Mouse (Mus musculus) MEL (cell line): ENCODE measurements around the gene Agbl3. TPM values are rescaled to one million over a fixed set of nuclear protein-coding genes. Genes with fewer than 3 reads are reported as not detected.

Experiments
- DNase-seq: peaks from one replicate; pipeline ENCODE4 v3.0.0; 2011; ENCODE audit warnings: low read depth, low spot score
- H3K27ac ChIP-seq: 2 replicates; pipeline ENCODE4 v1.5.1; 2012; ENCODE audit warnings: low read depth, mild to moderate bottlenecking, control low read depth, low read length, moderate library complexity; ENCODE audit not compliant: control insufficient read depth
- H3K27me3 ChIP-seq, 2 experiments: fragments of 150-350 bp in 1 of 2; sonication (generic) in 1 of 2; 2 replicates each; pipeline ENCODE4 v1.6.1; 2012; ENCODE audit warnings: low read length in 2 of 2, mild to moderate bottlenecking in 2 of 2, improper control_type of control experiment in 1 of 2, moderate library complexity in 1 of 2; ENCODE audit not compliant: insufficient read depth in 2 of 2, control insufficient read depth in 1 of 2
- H3K36me3 ChIP-seq, 2 experiments: 2 replicates each; pipeline ENCODE4 v1.6.1; 2012 to 2014; ENCODE audit warnings: low read length in 2 of 2, improper control_type of control experiment in 1 of 2, inconsistent platforms in 1 of 2, mild to moderate bottlenecking in 1 of 2; ENCODE audit not compliant: insufficient read depth in 2 of 2, control insufficient read depth in 1 of 2
- H3K4me1 ChIP-seq, 2 experiments: fragments of 150-350 bp in 1 of 2; sonication (generic) in 1 of 2; 2 replicates each; pipeline ENCODE4 v1.6.1; 2012; ENCODE audit warnings: low read length in 2 of 2, improper control_type of control experiment in 1 of 2, mild to moderate bottlenecking in 1 of 2; ENCODE audit not compliant: insufficient read depth in 2 of 2, control insufficient read depth in 1 of 2
- H3K4me3 ChIP-seq, 2 experiments: fragments of 150-350 bp in 1 of 2; sonication (generic) in 1 of 2; 2 replicates each; pipeline ENCODE4 v1.5.1; 2012; ENCODE audit warnings: low read depth in 2 of 2, low read length in 2 of 2, mild to moderate bottlenecking in 2 of 2, moderate library complexity in 2 of 2, control low read depth in 1 of 2, improper control_type of control experiment in 1 of 2; ENCODE audit not compliant: control insufficient read depth in 1 of 2, insufficient read depth in 1 of 2
- H3K79me2 ChIP-seq: 2 replicates; pipeline ENCODE4 v1.6.1; 2012; ENCODE audit warnings: mild to moderate bottlenecking, low read length, moderate library complexity; ENCODE audit not compliant: control insufficient read depth, poor library complexity, insufficient read depth
- H3K9ac ChIP-seq: 2 replicates; pipeline ENCODE4 v1.6.1; 2012; ENCODE audit warnings: low read depth, mild to moderate bottlenecking, control low read depth, low read length, moderate library complexity; ENCODE audit not compliant: control insufficient read depth, poor library complexity, severe bottlenecking
- H3K9me3 ChIP-seq: fragments of 150-350 bp; sonication (generic); replicated peaks from 2 replicates; pipeline ENCODE4 v1.6.1; 2012; ENCODE audit warnings: mild to moderate bottlenecking, low read length, improper control_type of control experiment, moderate library complexity; ENCODE audit not compliant: insufficient read depth
- BHLHE40 ChIP-seq: IDR thresholded peaks from 2 replicates; pipeline ENCODE4 v1.6.1; 2012; ENCODE audit warnings: low read depth, mild to moderate bottlenecking, inconsistent platforms, low read length, improper control_type of control experiment, borderline replicate concordance
- CHD1 ChIP-seq: IDR thresholded peaks from 2 replicates; pipeline ENCODE4 v1.6.1; 2012; ENCODE audit warnings: low read depth, mild to moderate bottlenecking, inconsistent platforms, low read length, improper control_type of control experiment
- CHD2 ChIP-seq: IDR thresholded peaks from 2 replicates; pipeline ENCODE4 v1.6.1; 2011; ENCODE audit warnings: low read length, improper control_type of control experiment
- E2F4 ChIP-seq: IDR thresholded peaks from 2 replicates; pipeline ENCODE4 v1.6.1; 2011; ENCODE audit warnings: low read depth, low read length, improper control_type of control experiment, borderline replicate concordance
- EP300 ChIP-seq, 2 experiments: IDR thresholded peaks; 2 replicates each; pipeline ENCODE4 v1.6.1; 2011; ENCODE audit warnings: improper control_type of control experiment in 2 of 2, low read length in 2 of 2, low read depth in 1 of 2, mild to moderate bottlenecking in 1 of 2
- ETS1 ChIP-seq: IDR thresholded peaks from 2 replicates; pipeline ENCODE4 v1.6.1; 2012; ENCODE audit warnings: low read depth, mild to moderate bottlenecking, inconsistent platforms, low read length, improper control_type of control experiment, moderate library complexity
- GATA1 ChIP-seq: IDR thresholded peaks from 2 replicates; pipeline ENCODE4 v1.6.1; 2011; ENCODE audit warnings: low read depth, low read length, improper control_type of control experiment
- HCFC1 ChIP-seq: IDR thresholded peaks from 2 replicates; pipeline ENCODE4 v1.6.1; 2012; ENCODE audit warnings: low read depth, mild to moderate bottlenecking, inconsistent platforms, low read length, improper control_type of control experiment, moderate library complexity
- JUND ChIP-seq: IDR thresholded peaks from 2 replicates; pipeline ENCODE4 v1.6.1; 2011; ENCODE audit warnings: low read depth, mild to moderate bottlenecking, improper control_type of control experiment, low read length
- KAT2A ChIP-seq: conservative IDR thresholded peaks from 2 replicates; pipeline ENCODE4 v1.6.1; 2012; ENCODE audit warnings: low read depth, low read length, improper control_type of control experiment, inconsistent platforms
- MAFK ChIP-seq: IDR thresholded peaks from 2 replicates; pipeline ENCODE4 v1.6.1; 2011; ENCODE audit warnings: low read depth, mild to moderate bottlenecking, low read length, improper control_type of control experiment, borderline replicate concordance
- MAX ChIP-seq: IDR thresholded peaks from 2 replicates; pipeline ENCODE4 v1.6.1; 2011; ENCODE audit warnings: low read length, improper control_type of control experiment
- MAZ ChIP-seq: IDR thresholded peaks from 2 replicates; pipeline ENCODE4 v1.6.1; 2012; ENCODE audit warnings: low read depth, mild to moderate bottlenecking, inconsistent platforms, low read length, improper control_type of control experiment
- MEF2A ChIP-seq: IDR thresholded peaks from 2 replicates; pipeline ENCODE4 v1.6.1; 2014; ENCODE audit warnings: low read depth, mild to moderate bottlenecking, inconsistent platforms, low read length, improper control_type of control experiment; ENCODE audit not compliant: poor library complexity, insufficient replicate concordance, severe bottlenecking; ENCODE audit errors: extremely low read depth
- MYB ChIP-seq: IDR thresholded peaks from 2 replicates; pipeline ENCODE4 v1.6.1; 2011; ENCODE audit warnings: mild to moderate bottlenecking, low read depth, low read length, improper control_type of control experiment
- MYC ChIP-seq: IDR thresholded peaks from 2 replicates; pipeline ENCODE4 v1.6.1; 2011; ENCODE audit warnings: low read depth, mild to moderate bottlenecking, low read length, improper control_type of control experiment, moderate library complexity
- NELFE ChIP-seq: IDR thresholded peaks from 2 replicates; pipeline ENCODE4 v1.6.1; 2011; ENCODE audit warnings: low read depth, low read length, improper control_type of control experiment
- POLR2A ChIP-seq, 2 experiments: IDR thresholded peaks; 2 replicates each; pipeline ENCODE4 v1.6.1; 2011 to 2012; ENCODE audit warnings: low read length in 2 of 2, mild to moderate bottlenecking in 2 of 2, control low read depth in 1 of 2, improper control_type of control experiment in 1 of 2, low read depth in 1 of 2, moderate library complexity in 1 of 2; ENCODE audit not compliant: control insufficient read depth in 1 of 2, insufficient read depth in 1 of 2, poor library complexity in 1 of 2
- RAD21 ChIP-seq: IDR thresholded peaks from 2 replicates; pipeline ENCODE4 v1.6.1; 2011; ENCODE audit warnings: mild to moderate bottlenecking, low read depth, low read length, improper control_type of control experiment
- RCOR1 ChIP-seq: IDR thresholded peaks from 2 replicates; pipeline ENCODE4 v1.6.1; 2012; ENCODE audit warnings: low read depth, mild to moderate bottlenecking, inconsistent platforms, low read length, improper control_type of control experiment
- SIN3A ChIP-seq: IDR thresholded peaks from 2 replicates; pipeline ENCODE4 v1.6.1; 2012; ENCODE audit warnings: low read length, improper control_type of control experiment, inconsistent platforms
- TBP ChIP-seq: IDR thresholded peaks from 2 replicates; pipeline ENCODE4 v1.8.0; 2011; ENCODE audit warnings: low read depth, low read length, improper control_type of control experiment
- TCF12 ChIP-seq: IDR thresholded peaks from 2 replicates; pipeline ENCODE4 v1.6.1; 2014; ENCODE audit warnings: low read depth, mild to moderate bottlenecking, inconsistent platforms, low read length, improper control_type of control experiment, moderate library complexity
- UBTF ChIP-seq: IDR thresholded peaks from 2 replicates; pipeline ENCODE4 v1.6.1; 2012; ENCODE audit warnings: low read depth, mild to moderate bottlenecking, inconsistent platforms, low read length, improper control_type of control experiment, moderate library complexity, borderline replicate concordance; ENCODE audit not compliant: insufficient read depth
- USF1 ChIP-seq: IDR thresholded peaks from 2 replicates; pipeline ENCODE4 v1.6.1; 2014; ENCODE audit warnings: low read depth, mild to moderate bottlenecking, inconsistent platforms, low read length, improper control_type of control experiment, moderate library complexity
- USF2 ChIP-seq, 2 experiments: IDR thresholded peaks; 2 replicates each; pipeline ENCODE4 v1.6.1; 2011 to 2012; ENCODE audit warnings: improper control_type of control experiment in 2 of 2, low read length in 2 of 2, borderline replicate concordance in 1 of 2, inconsistent platforms in 1 of 2, low read depth in 1 of 2, mild to moderate bottlenecking in 1 of 2; ENCODE audit not compliant: insufficient read depth in 1 of 2
- ZMIZ1 ChIP-seq: IDR thresholded peaks from 2 replicates; pipeline ENCODE4 v1.6.1; 2012; ENCODE audit warnings: low read depth, mild to moderate bottlenecking, inconsistent platforms, low read length, improper control_type of control experiment, moderate library complexity
- ZNF384 ChIP-seq: IDR thresholded peaks from 2 replicates; pipeline ENCODE4 v1.6.1; 2012; ENCODE audit warnings: low read depth, mild to moderate bottlenecking, inconsistent platforms, low read length, improper control_type of control experiment
- polyA plus RNA-seq, 2 experiments: library from polyadenylated mRNA; stranded (reverse) in 1 of 2; unstranded in 1 of 2; fragments of >175 nt in 1 of 2; fragments of >200 nt in 1 of 2; gene quantifications; 2 replicates each; pipeline versions ENCODE4 v1.2.1 to v1.2.4; 2012; ENCODE audit warnings: low replicate concordance in 2 of 2, low read depth in 1 of 2; ENCODE audit not compliant: insufficient read length in 2 of 2, insufficient read depth in 1 of 2, missing spikeins in 1 of 2
- total RNA-seq: library from RNA; depleted of rRNA; stranded (reverse); fragments of 300-350 nt; gene quantifications from 2 replicates; pipeline ENCODE4 v1.2.3, GENCODE M21; 2012

The Agbl3 gene
- total and polyA plus RNA-seq, 3 experiments, result 1.3 TPM; not detected in 2

- no peak for TF ChIP-seq MAFK
- no peak for TF ChIP-seq RAD21
- TF ChIP-seq MEF2A, result no peak
- TF ChIP-seq CHD2, result no peak
- TF ChIP-seq USF2 (IDR thresholded peaks at IDR 0.05; ENCODE audit: borderline replicate concordance in 1 of 2, insufficient read depth in 1 of 2, low read depth in 1 of 2, low read length in 2 of 2), result no peak
- TF ChIP-seq POLR2A (IDR thresholded peaks at IDR 0.05; ENCODE audit: control insufficient read depth in 1 of 2, insufficient read depth in 1 of 2, low read depth in 1 of 2, low read length in 2 of 2, poor library complexity in 1 of 2), result peak in 1 of 2 experiments; percentile 58; a peak in 1 of 4 replicates
- 0 out of 2 replicates have a peak, but pooled peaks have one; percentile 49 for TF ChIP-seq MAZ
- TF ChIP-seq NELFE, result peak; percentile 15
- 0 out of 2 replicates have a peak, but pooled peaks have one; percentile 41 for TF ChIP-seq BHLHE40
- TF ChIP-seq E2F4, result no peak
- TF ChIP-seq KAT2A, result no peak
- no peak for TF ChIP-seq ZNF384
- peak; percentile 53; the same call in 1 of the 2 replicates for TF ChIP-seq ZMIZ1
- TF ChIP-seq MYB, result no peak
- no peak for TF ChIP-seq JUND
- peak; percentile 71 for TF ChIP-seq ETS1
- TF ChIP-seq CHD1, result no peak
These were observed 96.0 kb downstream of the Agbl3 start (continued) for GRCm38 (mm10) chr6:34875966-34876834.

- Histone ChIP-seq H3K4me1 (peaks cover 5 to 41% of the 10 kb centered on the region in 2 experiments; a peak in 3 of 4 replicates), H3K79me2 (peaks cover 13% of the 10 kb centered on the region), H3K36me3 (peaks cover 0 to 15% of the 10 kb centered on the region in 2 experiments; a peak in 2 of 4 replicates), H3K27me3 (no peaks in the 10 kb centered on the region), H3K27ac (peak overlapping the region; percentile 98), H3K9me3 (no peaks in the 10 kb centered on the region), H3K4me3 (peak overlapping the region; percentile 70 to 80), H3K9ac (peak overlapping the region; percentile 92)
- DNase-seq, result peak; percentile 80
- no peak for TF ChIP-seq HCFC1
- TF ChIP-seq SIN3A, result peak; percentile 47
- TF ChIP-seq TCF12, result 0 out of 2 replicates have a peak, but pooled peaks have one; percentile 33
- TF ChIP-seq MEF2A, result no peak
- 0 out of 2 replicates have a peak, but pooled peaks have one; percentile 8 for TF ChIP-seq MYB
- no peak for TF ChIP-seq E2F4
- TF ChIP-seq USF2 (IDR thresholded peaks at IDR 0.05; ENCODE audit: borderline replicate concordance in 1 of 2, insufficient read depth in 1 of 2, low read depth in 1 of 2, low read length in 2 of 2), result 0 out of 4 replicates have a peak, but pooled peaks of 1 of the 2 experiments have one; percentile 27
- peak; percentile 71; the same call in 1 of the 2 replicates for TF ChIP-seq MYC
- no peak for TF ChIP-seq KAT2A
- no peak for TF ChIP-seq MAFK
- TF ChIP-seq NELFE, result peak; percentile 45; the same call in 1 of the 2 replicates
- peak; percentile 40; the same call in 1 of the 2 replicates for TF ChIP-seq ETS1
- peak in 1 of 2 experiments; percentile 45; a peak in 2 of 4 replicates for TF ChIP-seq POLR2A (IDR thresholded peaks at IDR 0.05; ENCODE audit: control insufficient read depth in 1 of 2, insufficient read depth in 1 of 2, low read depth in 1 of 2, low read length in 2 of 2, poor library complexity in 1 of 2)
- TF ChIP-seq GATA1, result no peak
- no peak for TF ChIP-seq UBTF
- TF ChIP-seq MAZ, result peak; percentile 54; the same call in 1 of the 2 replicates
- TF ChIP-seq EP300 (IDR thresholded peaks at IDR 0.05; ENCODE audit: low read depth in 1 of 2, low read length in 2 of 2), result peak; percentile 27 to 53; a peak in 3 of 4 replicates
- 0 out of 2 replicates have a peak, but pooled peaks have one; percentile 4 for TF ChIP-seq BHLHE40
- TF ChIP-seq CHD1, result no peak
- 0 out of 2 replicates have a peak, but pooled peaks have one; percentile 9 for TF ChIP-seq RCOR1
- TF ChIP-seq USF1, result peak; percentile 84
- TF ChIP-seq MAX, result peak; percentile 71; the same call in 1 of the 2 replicates
- TF ChIP-seq TBP, result peak; percentile 67
These were observed 96.6 kb downstream of the Agbl3 start for GRCm38 (mm10) chr6:34876835-34877156.
